Mouse (Mus musculus) ES-Bruce4 (cell line): ENCODE results near the gene Fgfr2. TPM values are rescaled to one million over a fixed set of nuclear protein-coding genes. Genes with fewer than 3 reads are reported as not detected.
A peak's percentile ranks its signal among the peaks of the same experiment; 100 is the strongest.

Source experiments
- H3K27ac ChIP-seq: 2 replicates; pipeline ENCODE4 v1.5.1; 2012; ENCODE audit warnings: low read length, inconsistent platforms; ENCODE audit not compliant: insufficient read depth
- H3K27me3 ChIP-seq: 2 replicates; pipeline ENCODE4 v1.6.1; 2012; ENCODE audit warnings: mild to moderate bottlenecking, low read length, inconsistent platforms; ENCODE audit not compliant: control insufficient read depth, poor library complexity, insufficient read depth, severe bottlenecking
- H3K36me3 ChIP-seq: 2 replicates; pipeline ENCODE4 v1.6.1; 2012; ENCODE audit warnings: inconsistent platforms, mild to moderate bottlenecking, low read length, moderate library complexity; ENCODE audit not compliant: control insufficient read depth, poor library complexity, insufficient read depth, severe bottlenecking
- H3K4me1 ChIP-seq: one replicate; pipeline ENCODE4 v1.8.1; 2011; ENCODE audit warnings: low read length; ENCODE audit not compliant: control insufficient read depth, insufficient read depth
- H3K4me3 ChIP-seq: 2 replicates; pipeline ENCODE4 v1.5.1; 2011; ENCODE audit warnings: low read depth, mild to moderate bottlenecking, low read length
- H3K9ac ChIP-seq: 2 replicates; pipeline ENCODE4 v1.6.1; 2012; ENCODE audit warnings: low read depth, mild to moderate bottlenecking, inconsistent platforms; ENCODE audit not compliant: poor library complexity, severe bottlenecking
- H3K9me3 ChIP-seq: replicated peaks from 2 replicates; pipeline ENCODE4 v1.6.1; 2012; ENCODE audit warnings: mild to moderate bottlenecking, low read length, inconsistent platforms; ENCODE audit not compliant: control insufficient read depth, poor library complexity, insufficient read depth, severe bottlenecking
- CTCF ChIP-seq: IDR thresholded peaks from one replicate; pipeline ENCODE4 v1.8.1; 2011; ENCODE audit warnings: low read depth, low read length
- EP300 ChIP-seq: IDR thresholded peaks from 2 replicates; pipeline ENCODE4 v1.6.1; 2011; ENCODE audit warnings: low read depth, low read length; ENCODE audit not compliant: insufficient read depth
- POLR2A ChIP-seq: IDR thresholded peaks from one replicate; pipeline ENCODE4 v1.8.1; 2011; ENCODE audit warnings: low read length; ENCODE audit not compliant: insufficient read depth
- polyA plus RNA-seq: library from polyadenylated mRNA; stranded (reverse); fragments of >200 nt; gene quantifications from 2 replicates; pipeline ENCODE4 v1.2.4, GENCODE M21; 2011; ENCODE audit warnings: low read depth; ENCODE audit not compliant: missing spikeins, insufficient read depth, insufficient read length

The Fgfr2 gene
- polyA plus RNA-seq, 1 experiment = 34.8 TPM

DNA sequence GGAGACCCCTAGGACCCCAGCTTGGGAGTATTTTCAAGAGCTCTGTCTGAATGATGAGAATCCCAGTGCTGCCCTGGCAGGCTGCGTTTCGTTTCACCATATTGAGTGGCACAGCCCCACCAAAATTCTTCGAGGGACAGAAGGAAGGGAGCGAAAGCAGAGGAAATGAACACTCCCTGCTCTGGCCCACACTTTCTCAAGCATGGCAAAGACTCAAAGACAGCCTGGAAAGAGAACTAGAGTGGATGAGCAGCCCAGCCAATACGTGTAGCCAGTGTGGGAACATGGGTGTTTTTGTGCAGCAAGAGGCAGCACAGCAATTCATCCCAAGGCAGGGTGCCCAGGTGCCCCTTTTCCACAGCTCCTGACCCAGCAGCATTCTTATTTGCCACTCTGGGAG, 380.2 kb downstream of the Fgfr2 start:
- Histone ChIP-seq H3K4me1 (no peaks in the 10 kb centered on the region), H3K27ac (no peak overlapping the region), H3K9ac (no peak overlapping the region), H3K27me3 (no peaks in the 10 kb centered on the region), H3K36me3 (no peaks in the 10 kb centered on the region), H3K9me3 (no peaks in the 10 kb centered on the region), H3K4me3 (no peak overlapping the region)
- TF ChIP-seq CTCF (no peak), POLR2A (no peak), EP300 (no peak)

DNA sequence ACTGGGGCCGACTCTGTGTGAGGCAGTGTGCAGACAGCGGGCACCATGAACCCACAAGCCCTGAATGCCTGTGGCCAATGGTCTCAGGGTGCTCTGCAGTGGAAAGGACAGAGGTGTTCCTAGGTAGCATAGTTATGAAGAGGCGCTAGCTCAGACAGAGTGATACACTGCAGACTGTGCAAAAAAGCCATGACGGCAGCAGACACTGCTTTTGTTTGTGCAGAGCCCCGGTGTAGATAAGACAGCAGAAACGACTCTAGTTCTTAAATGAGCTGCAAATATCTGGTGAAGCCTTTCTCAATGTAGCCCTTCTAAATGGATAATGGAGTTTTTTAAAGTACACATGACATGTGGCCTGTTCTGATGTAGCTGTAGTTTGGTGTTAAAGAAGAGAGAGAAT, 383.3 kb downstream of the Fgfr2 start:
- no peaks in the 10 kb centered on the region for H3K9me3 ChIP-seq
- no peaks in the 10 kb centered on the region for H3K27me3 ChIP-seq
- H3K27ac ChIP-seq = no peak overlapping the region
- H3K36me3 ChIP-seq = no peaks in the 10 kb centered on the region
- H3K9ac ChIP-seq = no peak overlapping the region
- no peak for TF ChIP-seq CTCF
- no peak for TF ChIP-seq POLR2A
- no peak for TF ChIP-seq EP300
- no peak overlapping the region for H3K4me3 ChIP-seq
- peaks cover 1% of the 10 kb centered on the region for H3K4me1 ChIP-seq

GRCm38 (mm10) chr7:132738844-132739243, 384.3 kb downstream of the Fgfr2 start:
- Histone ChIP-seq H3K9ac (no peak overlapping the region), H3K4me1 (peaks cover 6% of the 10 kb centered on the region), H3K27me3 (no peaks in the 10 kb centered on the region), H3K4me3 (no peak overlapping the region), H3K36me3 (no peaks in the 10 kb centered on the region), H3K9me3 (no peaks in the 10 kb centered on the region), H3K27ac (no peak overlapping the region)
- TF ChIP-seq EP300 (no peak), CTCF (no peak), POLR2A (no peak)

- no peaks in the 10 kb centered on the region for H3K9me3 ChIP-seq
- H3K9ac ChIP-seq = 0 out of 2 replicates have a peak overlapping the region, but pooled peaks have one; percentile 7
- H3K27me3 ChIP-seq = no peaks in the 10 kb centered on the region
- H3K27ac ChIP-seq = peak overlapping the region; percentile 59
- peaks cover 6% of the 10 kb centered on the region for H3K4me1 ChIP-seq
- TF ChIP-seq EP300 (no peak), CTCF (no peak), POLR2A (no peak)
- H3K4me3 ChIP-seq = peak overlapping the region; percentile 25
- no peaks in the 10 kb centered on the region for H3K36me3 ChIP-seq
Observed at GRCm38 (mm10) chr7:132736099-132736862, 386.9 kb downstream of the Fgfr2 start.

DNA sequence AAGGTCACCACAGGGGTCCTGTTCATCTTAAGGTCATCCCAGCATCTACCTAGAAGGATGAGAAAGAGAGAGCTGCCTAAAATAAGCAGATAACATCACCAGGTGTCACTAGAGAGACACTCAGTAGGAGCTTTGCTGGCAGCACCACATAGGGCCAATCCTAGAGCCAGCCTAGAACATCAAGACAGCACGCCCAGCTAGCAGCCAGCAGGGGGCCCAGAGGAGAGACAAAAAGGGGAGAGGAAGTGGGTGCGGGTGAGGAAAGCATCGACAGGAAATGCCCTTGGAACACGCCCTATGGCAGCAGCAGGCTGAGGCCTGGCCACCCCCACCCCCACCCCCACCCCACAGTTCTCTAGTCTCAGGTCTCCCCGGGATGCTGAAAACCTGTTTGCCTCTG, 388.0 kb downstream of the Fgfr2 start:
- no peaks in the 10 kb centered on the region for H3K9me3 ChIP-seq
- H3K27me3 ChIP-seq = no peaks in the 10 kb centered on the region
- no peak overlapping the region for H3K9ac ChIP-seq
- peak overlapping the region; percentile 33; the same call in 1 of the 2 replicates for H3K27ac ChIP-seq
- peaks cover 6% of the 10 kb centered on the region for H3K4me1 ChIP-seq
- H3K36me3 ChIP-seq = no peaks in the 10 kb centered on the region
- no peak overlapping the region for H3K4me3 ChIP-seq
- TF ChIP-seq EP300 (peak; percentile 80), CTCF (peak; percentile 55), POLR2A (no peak)

- Histone ChIP-seq H3K4me1 (peaks cover 6% of the 10 kb centered on the region), H3K9ac (no peak overlapping the region), H3K4me3 (no peak overlapping the region), H3K27me3 (no peaks in the 10 kb centered on the region), H3K27ac (no peak overlapping the region), H3K36me3 (no peaks in the 10 kb centered on the region), H3K9me3 (no peaks in the 10 kb centered on the region)
- TF ChIP-seq CTCF (no peak), POLR2A (no peak), EP300 (no peak)
Observed at GRCm38 (mm10) chr7:132734222-132734621, 388.9 kb downstream of the Fgfr2 start.
